Mouse (Mus musculus) heart, embryonic 16.5 days (tissue): ENCODE results near the gene Itgbl1. TPM values are rescaled to one million over a fixed set of nuclear protein-coding genes. Genes with fewer than 3 reads are reported as not detected.

Experiments
- ATAC-seq: fragments of 200-750 bp; cut with Nextera tagmentation; replicated peaks from 2 replicates; pipeline ENCODE4 v1.8.0; 2017; ENCODE audit warnings: moderate number of reproducible peaks; ENCODE audit not compliant: insufficient read depth, low FRiP score; ENCODE audit errors: extremely low read depth
- H3K27ac ChIP-seq: fragments of 300-500 bp; sonication (generic); 2 replicates; pipeline ENCODE4 v1.5.1; 2014; ENCODE audit warnings: mild to moderate bottlenecking, low read length, control low read depth, moderate library complexity
- H3K27me3 ChIP-seq: fragments of 300-500 bp; sonication (generic); 2 replicates; pipeline ENCODE4 v1.6.1; 2014; ENCODE audit warnings: low read length, mixed read lengths; ENCODE audit not compliant: control insufficient read depth, insufficient read depth
- H3K36me3 ChIP-seq: fragments of 300-500 bp; sonication (generic); 2 replicates; pipeline ENCODE4 v1.6.1; 2014; ENCODE audit not compliant: control insufficient read depth, insufficient read depth
- H3K4me1 ChIP-seq: fragments of 300-500 bp; sonication (generic); 2 replicates; pipeline ENCODE4 v1.6.1; 2014; ENCODE audit warnings: low read length, mixed read lengths; ENCODE audit not compliant: control insufficient read depth, insufficient read depth
- H3K4me2 ChIP-seq: fragments of 300-500 bp; sonication (generic); 2 replicates; pipeline ENCODE4 v1.6.1; 2014; ENCODE audit warnings: low read depth, mild to moderate bottlenecking, control low read depth, low read length
- H3K4me3 ChIP-seq: fragments of 300-500 bp; sonication (generic); 2 replicates; pipeline ENCODE4 v1.5.1; 2014; ENCODE audit warnings: mild to moderate bottlenecking, control low read depth, low read length
- H3K9ac ChIP-seq: fragments of 300-500 bp; sonication (generic); 2 replicates; pipeline ENCODE4 v1.6.1; 2014; ENCODE audit warnings: low read length, control low read depth
- H3K9me3 ChIP-seq: fragments of 300-500 bp; sonication (generic); replicated peaks from 2 replicates; pipeline ENCODE4 v1.6.1; 2016; ENCODE audit warnings: low read length; ENCODE audit not compliant: control insufficient read depth
- WGBS: fragments of 180-500 bp; shearing (Covaris S2); extraction: QIAGEN DNeasy Blood & Tissue Kit; methylation state at CpG from one replicate; pipeline ENCODE4 v1.1.7; 2014; 5-methylcytosine and 5-hydroxymethylcytosine counted together
- polyA plus RNA-seq: library from polyadenylated mRNA; unstranded; fragments of >200 nt; fragmentation: Nextera tagmentation; extraction: Ambion mirVana; gene quantifications from 2 replicates; pipeline ENCODE4 v1.2.1, GENCODE M21; 2015

The Itgbl1 gene
- polyA plus RNA-seq, 1 experiment from 2014 or later, result 1.7 TPM

DNA sequence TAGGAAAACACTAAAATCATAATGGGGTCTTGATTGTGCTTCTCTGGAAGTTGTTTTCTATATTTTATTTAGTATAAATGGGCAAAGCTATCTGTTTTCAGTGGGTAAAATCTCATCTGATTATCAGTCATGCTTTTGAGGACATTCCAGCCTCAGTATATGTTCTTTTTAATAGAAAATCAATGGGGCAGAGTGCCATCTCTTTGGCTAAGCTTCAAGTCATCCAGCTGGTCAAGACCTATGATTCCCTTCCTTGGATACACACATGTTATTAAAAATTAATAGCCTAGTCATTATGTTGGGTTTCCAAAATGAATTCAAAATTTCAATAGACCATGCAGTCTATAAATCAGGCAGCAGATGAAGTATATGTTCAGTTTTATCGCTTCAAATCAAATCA, 204.8 kb downstream of the Itgbl1 start:
- Histone ChIP-seq H3K9me3 (no peaks in the 10 kb centered on the region), H3K27ac (no peak overlapping the region), H3K36me3 (no peaks in the 10 kb centered on the region), H3K27me3 (no peaks in the 10 kb centered on the region), H3K4me1 (no peaks in the 10 kb centered on the region), H3K4me2 (no peak overlapping the region), H3K9ac (no peak overlapping the region), H3K4me3 (no peak overlapping the region)
- WGBS, result 65% methylated on average over 1 of the region's 1 CpGs
- no peak for ATAC-seq

DNA sequence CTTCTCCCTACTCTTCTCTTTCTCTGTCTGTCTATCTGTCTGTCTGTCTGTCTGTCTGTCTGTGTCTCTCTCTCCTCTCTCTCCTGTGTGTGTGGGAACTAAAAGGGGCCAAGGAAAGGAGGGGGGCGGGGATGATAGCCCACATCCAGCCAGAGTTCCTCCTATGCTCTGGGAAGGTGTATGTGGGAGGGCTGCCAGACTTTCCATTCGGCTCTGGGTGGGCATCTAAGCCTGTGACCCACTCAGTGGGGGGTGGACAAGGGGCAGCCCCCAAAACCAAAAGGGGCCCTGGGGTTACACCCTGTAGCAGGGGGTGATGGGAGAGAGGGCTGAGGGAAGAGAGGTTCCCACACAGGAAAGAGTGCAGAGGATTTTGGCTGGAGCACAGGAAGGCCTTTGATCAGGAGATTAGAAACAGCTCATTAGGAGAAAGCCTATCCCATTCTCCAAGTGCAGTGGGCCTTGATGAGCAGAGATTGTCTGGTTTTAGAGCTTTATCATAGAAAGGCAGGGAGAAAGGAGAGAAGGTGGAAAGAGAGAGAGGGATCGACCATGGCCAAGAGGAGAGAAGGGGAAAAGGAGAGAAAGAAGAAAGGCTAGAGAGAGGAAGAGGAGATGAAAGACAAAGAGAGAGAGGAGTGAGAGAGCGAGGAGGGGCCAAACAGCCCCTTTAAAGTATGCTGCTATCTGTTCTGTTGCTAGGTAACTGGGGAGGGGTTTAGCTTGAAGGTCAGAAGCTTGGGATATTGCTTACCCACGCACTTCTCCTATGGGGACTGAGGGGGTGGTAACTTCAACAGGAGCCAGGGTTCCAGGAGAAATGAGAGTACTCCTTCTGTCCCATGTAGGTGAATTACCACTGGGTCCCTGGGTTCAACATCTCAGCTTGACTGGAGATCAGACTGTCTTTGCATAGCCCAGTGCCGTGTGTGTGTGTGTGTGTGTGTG, 206.3 kb downstream of the Itgbl1 start:
- no peak for ATAC-seq
- no peaks in the 10 kb centered on the region for H3K27me3 ChIP-seq
- no peak overlapping the region for H3K4me2 ChIP-seq
- H3K9me3 ChIP-seq, result no peaks in the 10 kb centered on the region
- H3K36me3 ChIP-seq, result no peaks in the 10 kb centered on the region
- H3K4me1 ChIP-seq, result no peaks in the 10 kb centered on the region
- no peak overlapping the region for H3K9ac ChIP-seq
- 44% methylated on average over 6 of the region's 6 CpGs for WGBS
- H3K4me3 ChIP-seq, result no peak overlapping the region
- no peak overlapping the region for H3K27ac ChIP-seq

DNA sequence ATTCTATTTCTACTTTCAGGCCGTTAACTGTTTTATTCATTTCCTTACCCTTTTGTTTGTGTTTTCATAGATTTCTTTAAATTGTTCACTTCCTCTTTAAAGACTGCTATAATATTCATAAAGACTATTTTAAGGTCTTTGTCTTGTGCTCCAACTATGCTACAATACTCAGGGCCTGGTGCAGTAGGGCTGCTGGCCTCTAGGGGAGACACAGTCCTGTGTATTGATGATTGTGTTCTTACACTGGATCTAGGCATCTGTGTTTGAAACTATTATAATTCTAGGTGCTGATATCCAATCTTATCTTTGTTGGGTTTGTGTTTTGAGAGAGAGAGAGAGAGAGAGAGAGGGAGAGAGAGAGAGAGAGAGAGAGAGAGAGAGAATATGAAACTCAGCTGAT, 268.1 kb downstream of the Itgbl1 start:
- H3K4me1 ChIP-seq, result no peaks in the 10 kb centered on the region

DNA sequence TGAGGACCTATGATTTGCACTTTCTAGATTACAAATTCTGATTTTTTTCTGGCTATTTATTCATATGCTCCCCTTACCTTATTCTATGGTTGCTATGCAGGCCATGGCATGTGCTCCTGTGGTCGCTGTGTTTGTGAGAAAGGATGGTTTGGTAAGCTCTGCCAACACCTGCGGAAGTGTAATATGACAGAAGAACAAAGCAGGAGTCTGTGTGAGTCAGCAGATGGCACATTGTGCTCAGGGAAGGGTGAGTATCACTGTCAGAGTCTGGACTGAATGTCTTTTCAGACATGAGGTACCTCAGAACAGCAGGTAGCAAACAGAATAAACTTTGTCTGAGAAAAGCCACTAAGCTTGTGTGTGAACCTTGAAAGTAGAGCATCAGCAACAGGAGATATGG, 306.8 kb downstream of the Itgbl1 start:
- H3K36me3 ChIP-seq, result no peaks in the 10 kb centered on the region
- ATAC-seq, result no peak
- H3K4me2 ChIP-seq, result no peak overlapping the region
- H3K27ac ChIP-seq, result no peak overlapping the region
- no peak overlapping the region for H3K9ac ChIP-seq
- no peak overlapping the region for H3K4me3 ChIP-seq
- H3K27me3 ChIP-seq, result no peaks in the 10 kb centered on the region
- 66% methylated on average over 2 of the region's 2 CpGs for WGBS
- H3K9me3 ChIP-seq, result no peaks in the 10 kb centered on the region
- no peaks in the 10 kb centered on the region for H3K4me1 ChIP-seq

More for the DNA sequence above, 268.1 kb downstream of the Itgbl1 start:
- ATAC-seq, result no peak
- WGBS, result 84% methylated on average over 1 of the region's 1 CpGs
- no peak overlapping the region for H3K9ac ChIP-seq
- H3K36me3 ChIP-seq, result no peaks in the 10 kb centered on the region
- H3K27ac ChIP-seq, result no peak overlapping the region
- H3K9me3 ChIP-seq, result no peaks in the 10 kb centered on the region
- no peak overlapping the region for H3K4me2 ChIP-seq
- H3K4me3 ChIP-seq, result no peak overlapping the region
- H3K27me3 ChIP-seq, result no peaks in the 10 kb centered on the region

DNA sequence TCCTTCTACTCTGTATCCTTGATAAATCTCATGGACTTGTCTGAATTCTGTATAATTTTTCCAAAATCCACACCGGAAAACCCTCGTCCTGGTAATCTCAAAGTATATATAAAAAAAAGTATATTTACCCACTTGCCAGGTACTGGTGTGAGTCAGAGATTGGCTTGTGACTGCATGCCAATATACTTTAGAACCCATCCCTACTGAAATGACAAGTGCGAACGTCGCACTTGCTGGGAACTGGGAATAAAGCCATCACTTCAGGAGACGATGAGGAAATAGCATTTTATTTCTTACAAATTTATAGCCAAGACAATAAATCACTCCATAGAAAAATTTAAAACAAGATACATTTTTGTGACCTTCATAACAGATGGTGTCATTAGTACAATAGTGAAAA, 308.2 kb downstream of the Itgbl1 start:
- H3K9me3 ChIP-seq, result no peaks in the 10 kb centered on the region
- no peak overlapping the region for H3K4me2 ChIP-seq
- ATAC-seq, result no peak
- H3K4me3 ChIP-seq, result no peak overlapping the region
- H3K27ac ChIP-seq, result no peak overlapping the region
- H3K4me1 ChIP-seq, result no peaks in the 10 kb centered on the region
- H3K9ac ChIP-seq, result no peak overlapping the region
- H3K27me3 ChIP-seq, result no peaks in the 10 kb centered on the region
- H3K36me3 ChIP-seq, result no peaks in the 10 kb centered on the region
- WGBS, result 79% methylated on average over 6 of the region's 6 CpGs

DNA sequence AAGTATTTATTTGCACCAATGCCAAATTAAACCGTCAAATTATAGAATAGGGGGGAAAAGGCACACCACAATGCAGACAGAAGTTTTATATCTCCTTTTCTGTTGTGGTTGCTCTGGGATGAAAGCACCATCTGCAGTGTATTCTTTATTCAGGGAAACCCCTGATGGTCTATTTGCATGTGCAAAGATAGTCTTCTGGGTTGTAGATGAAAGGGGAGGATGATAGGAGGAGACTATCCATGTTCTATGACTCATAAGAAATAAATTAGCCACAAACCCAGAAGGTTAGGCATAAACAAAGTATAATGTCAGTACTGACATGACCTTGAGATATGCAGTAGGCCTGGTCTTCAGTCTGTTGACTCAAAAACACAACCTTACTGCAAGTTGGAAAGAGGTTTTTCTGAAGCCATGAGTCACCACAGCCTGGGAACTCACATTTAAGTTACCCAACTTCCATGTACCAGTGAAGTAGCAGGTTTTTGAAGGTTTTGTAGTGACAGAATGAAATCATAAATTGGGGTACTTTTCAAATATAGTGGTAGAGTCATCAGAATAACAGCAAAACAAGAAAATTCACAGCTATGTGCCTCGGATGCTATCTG, 330.9 kb downstream of the Itgbl1 start:
- WGBS, result 64% methylated on average over 2 of the region's 2 CpGs
- Histone ChIP-seq H3K4me2 (no peak overlapping the region), H3K9ac (no peak overlapping the region), H3K36me3 (no peaks in the 10 kb centered on the region), H3K4me1 (no peaks in the 10 kb centered on the region; the same call in 1 of the 2 replicates), H3K9me3 (no peaks in the 10 kb centered on the region), H3K27me3 (no peaks in the 10 kb centered on the region), H3K27ac (no peak overlapping the region), H3K4me3 (no peak overlapping the region)
- ATAC-seq, result no peak

Other genes starting within 250 kb of the Itgbl1 start
- 0.09 and 0.10 TPM in 2 replicates for gene Nalcn, start 32.8 kb upstream of the Itgbl1 start, polyA plus RNA-seq